Mouse (Mus musculus): ENCODE results near the gene Sctr. TPM values are rescaled to one million over a fixed set of nuclear protein-coding genes. Genes with fewer than 3 reads are reported as not detected.
A peak's percentile ranks its signal among the peaks of the same experiment; 100 is the strongest.

The Sctr gene
- total and polyA plus RNA-seq, 2 experiments, result not detected

GRCm38 (mm10) chr1:120072900-120073299, 66.2 kb downstream of the Sctr start:
- Histone ChIP-seq H3K27ac (replicated peaks; ENCODE audit: insufficient read depth, low read depth, low read length) (peak overlapping the region; percentile 92), H3K79me2 (ENCODE audit: control insufficient read depth, insufficient read depth, low read length) (peaks cover 19% of the 10 kb centered on the region; the same call in 1 of the 2 replicates), H3K27me3 (ENCODE audit: control insufficient read depth, insufficient read depth, low read length) (no peaks in the 10 kb centered on the region), H3K9ac (ENCODE audit: low read depth, low read length) (peak overlapping the region; percentile 78), H3K4me1 (ENCODE audit: control insufficient read depth, insufficient read depth, low read length) (peaks cover 35% of the 10 kb centered on the region), H3K4me3 (ENCODE audit: insufficient read depth, low read depth, low read length) (peak overlapping the region; percentile 72), H3K36me3 (ENCODE audit: control insufficient read depth, insufficient read depth, low read length) (peaks cover under 1% of the 10 kb centered on the region; the same call in 1 of the 2 replicates)
- 3% methylated on average over 16 of the region's 16 CpGs for WGBS
- peak; percentile 97 for DNase-seq (ENCODE audit: extremely low read depth, low read depth, low spot score)
- TF ChIP-seq CTCF (IDR thresholded peaks at IDR 0.05; ENCODE audit: low read depth, low read length), result no peak
- no peak for TF ChIP-seq POLR2A (IDR thresholded peaks at IDR 0.05; ENCODE audit: extremely low read depth, insufficient read depth, low read length)

DNA sequence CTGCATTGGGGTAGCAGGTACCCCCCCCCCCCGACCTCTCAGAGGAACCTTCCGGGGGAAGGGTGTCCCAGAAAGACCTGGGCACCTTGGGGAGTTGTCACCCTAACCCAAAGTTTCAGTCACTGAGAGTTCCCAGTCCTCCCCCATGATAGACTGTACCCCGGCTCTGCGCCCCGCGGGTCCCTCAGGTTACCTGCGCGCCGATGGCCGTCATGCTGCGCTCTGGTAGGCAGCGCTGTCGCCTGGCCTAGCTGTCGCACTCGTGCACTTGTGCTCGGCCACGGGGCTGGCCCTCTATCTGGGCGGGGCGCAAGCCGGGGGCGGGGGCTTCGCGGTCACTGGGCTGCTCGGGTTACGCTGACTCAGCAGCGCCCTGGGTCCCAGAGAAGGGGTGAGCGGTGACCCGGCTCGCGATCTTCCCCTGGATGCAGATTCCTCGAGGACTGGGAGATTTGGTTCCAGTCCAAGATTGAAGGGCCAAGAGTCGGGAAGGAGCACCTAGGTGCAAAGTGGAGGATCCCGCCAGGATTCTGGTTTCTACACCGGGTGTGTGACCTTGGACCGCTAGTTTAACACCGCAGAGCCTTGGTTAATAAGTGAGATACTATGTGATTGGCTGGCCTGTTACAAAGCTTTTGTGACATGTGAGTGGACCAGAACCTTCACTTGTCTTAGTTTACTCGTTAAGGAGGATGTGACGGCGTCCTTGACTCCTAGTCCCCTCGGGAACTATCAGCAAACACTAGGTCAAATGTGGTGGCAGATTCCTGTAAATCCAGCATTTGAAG, 67.0 kb downstream of the Sctr start, which contains the start of gene Tmem37:
TSS of gene Tmem37 (minus strand) at position 556 of the 788 bp plus-strand sequence.
- Histone ChIP-seq H3K79me2 (ENCODE audit: control insufficient read depth, insufficient read depth, low read length) (peaks cover 19% of the 10 kb centered on the region; the same call in 1 of the 2 replicates), H3K27ac (replicated peaks; ENCODE audit: insufficient read depth, low read depth, low read length) (peak within 1 kb of the TSS; percentile 92), H3K36me3 (ENCODE audit: control insufficient read depth, insufficient read depth, low read length) (no peaks in the 10 kb centered on the region), H3K9ac (ENCODE audit: low read depth, low read length) (peak within 1 kb of the TSS; percentile 78), H3K4me1 (ENCODE audit: control insufficient read depth, insufficient read depth, low read length) (peaks cover 33% of the 10 kb centered on the region), H3K27me3 (ENCODE audit: control insufficient read depth, insufficient read depth, low read length) (no peaks in the 10 kb centered on the region), H3K4me3 (ENCODE audit: insufficient read depth, low read depth, low read length) (peak within 1 kb of the TSS; percentile 72)
- TF ChIP-seq CTCF (IDR thresholded peaks at IDR 0.05; ENCODE audit: low read depth, low read length) (no peak), POLR2A (IDR thresholded peaks at IDR 0.05; ENCODE audit: extremely low read depth, insufficient read depth, low read length) (peak; percentile 84)
- DNase-seq (ENCODE audit: extremely low read depth, low read depth, low spot score), result peak; percentile 76
- 2% methylated on average over 40 of the region's 40 CpGs for WGBS

DNA sequence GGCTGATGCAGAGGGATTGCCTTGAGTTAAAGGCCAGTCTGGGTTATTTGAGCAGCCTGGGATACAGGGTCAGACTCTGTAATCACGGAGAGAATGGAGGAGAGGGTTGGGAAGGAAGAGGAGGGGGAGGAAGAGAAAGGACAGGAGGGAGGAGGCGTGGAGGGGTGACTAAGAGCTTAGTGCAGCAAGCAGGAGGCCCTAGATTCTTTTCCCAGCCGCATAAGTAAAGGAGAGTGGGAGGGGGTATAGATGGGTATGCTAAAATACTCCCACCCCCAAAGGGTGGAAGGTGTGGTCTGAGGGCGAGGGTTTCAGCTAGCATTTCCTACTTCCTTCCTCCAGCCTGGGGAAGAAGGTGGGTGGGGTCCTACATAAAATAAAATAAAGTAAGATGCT, 67.6 kb downstream of the Sctr start:
- WGBS, result 36% methylated on average over 4 of the region's 4 CpGs
- no peaks in the 10 kb centered on the region for H3K27me3 ChIP-seq (ENCODE audit: control insufficient read depth, insufficient read depth, low read length)
- peak overlapping the region; percentile 68 for H3K27ac ChIP-seq (replicated peaks; ENCODE audit: insufficient read depth, low read depth, low read length)
- no peaks in the 10 kb centered on the region for H3K36me3 ChIP-seq (ENCODE audit: control insufficient read depth, insufficient read depth, low read length)
- H3K79me2 ChIP-seq (ENCODE audit: control insufficient read depth, insufficient read depth, low read length), result peaks cover 19% of the 10 kb centered on the region; the same call in 1 of the 2 replicates
- no peak overlapping the region for H3K9ac ChIP-seq (ENCODE audit: low read depth, low read length)
- no peak overlapping the region for H3K4me3 ChIP-seq (ENCODE audit: insufficient read depth, low read depth, low read length)
- peaks cover 31% of the 10 kb centered on the region for H3K4me1 ChIP-seq (ENCODE audit: control insufficient read depth, insufficient read depth, low read length)
- DNase-seq (ENCODE audit: extremely low read depth, low read depth, low spot score), result no peak
- TF ChIP-seq POLR2A (IDR thresholded peaks at IDR 0.05; ENCODE audit: extremely low read depth, insufficient read depth, low read length), result no peak
- TF ChIP-seq CTCF (IDR thresholded peaks at IDR 0.05; ENCODE audit: low read depth, low read length), result no peak

DNA sequence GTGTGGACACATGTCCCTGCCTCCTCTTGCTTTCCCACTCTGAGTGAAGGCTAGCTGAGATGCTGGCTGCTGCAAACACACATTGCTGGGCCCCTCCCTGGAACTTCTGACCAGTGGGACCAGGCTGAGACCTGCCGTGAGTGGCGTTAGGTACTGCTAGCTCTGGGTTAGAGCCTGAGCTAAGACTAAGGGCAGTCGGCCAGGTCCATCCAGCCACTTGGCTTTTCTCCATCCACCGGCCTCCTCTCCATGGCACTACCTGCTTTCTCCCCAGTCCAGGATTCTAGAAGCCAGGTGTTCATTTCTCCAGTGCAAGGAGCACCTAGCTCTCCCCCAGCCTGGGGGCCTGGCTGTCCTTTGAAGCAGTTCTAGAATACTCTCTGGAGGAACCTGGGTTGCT, 68.2 kb downstream of the Sctr start:
- H3K36me3 ChIP-seq (ENCODE audit: control insufficient read depth, insufficient read depth, low read length), result no peaks in the 10 kb centered on the region
- no peak overlapping the region for H3K9ac ChIP-seq (ENCODE audit: low read depth, low read length)
- 0 out of 2 replicates have a peak overlapping the region, but pooled peaks have one; percentile 11 for H3K27ac ChIP-seq (replicated peaks; ENCODE audit: insufficient read depth, low read depth, low read length)
- peaks cover 19% of the 10 kb centered on the region; the same call in 1 of the 2 replicates for H3K79me2 ChIP-seq (ENCODE audit: control insufficient read depth, insufficient read depth, low read length)
- peak; percentile 40 for DNase-seq (ENCODE audit: extremely low read depth, low read depth, low spot score)
- no peak overlapping the region for H3K4me3 ChIP-seq (ENCODE audit: insufficient read depth, low read depth, low read length)
- 32% methylated on average over 4 of the region's 4 CpGs for WGBS
- peaks cover 30% of the 10 kb centered on the region for H3K4me1 ChIP-seq (ENCODE audit: control insufficient read depth, insufficient read depth, low read length)
- TF ChIP-seq CTCF (IDR thresholded peaks at IDR 0.05; ENCODE audit: low read depth, low read length) (no peak), POLR2A (IDR thresholded peaks at IDR 0.05; ENCODE audit: extremely low read depth, insufficient read depth, low read length) (no peak)
- no peaks in the 10 kb centered on the region for H3K27me3 ChIP-seq (ENCODE audit: control insufficient read depth, insufficient read depth, low read length)

DNA sequence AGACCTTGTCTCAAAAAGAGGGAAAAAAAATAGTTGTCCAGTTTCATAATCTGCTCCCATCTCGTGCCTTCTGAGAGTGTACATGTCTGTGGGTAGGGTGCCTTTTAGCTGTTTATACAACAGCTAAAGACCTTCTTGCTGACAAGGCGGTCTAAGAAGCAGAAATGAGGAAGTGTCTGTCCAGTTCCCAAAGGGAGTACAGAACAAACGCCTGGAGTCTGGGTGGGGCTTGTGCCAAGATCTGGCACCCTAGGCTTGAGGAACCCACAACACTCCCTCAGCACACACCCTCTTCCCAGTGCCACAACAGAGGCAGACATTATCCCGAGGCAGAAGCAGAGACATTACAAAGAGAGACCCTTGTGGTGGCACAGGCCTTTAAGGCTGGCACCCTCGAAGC, 68.8 kb downstream of the Sctr start:
- Histone ChIP-seq H3K9ac (ENCODE audit: low read depth, low read length) (no peak overlapping the region), H3K4me1 (ENCODE audit: control insufficient read depth, insufficient read depth, low read length) (peaks cover 24% of the 10 kb centered on the region), H3K36me3 (ENCODE audit: control insufficient read depth, insufficient read depth, low read length) (no peaks in the 10 kb centered on the region), H3K27me3 (ENCODE audit: control insufficient read depth, insufficient read depth, low read length) (no peaks in the 10 kb centered on the region), H3K4me3 (ENCODE audit: insufficient read depth, low read depth, low read length) (no peak overlapping the region), H3K79me2 (ENCODE audit: control insufficient read depth, insufficient read depth, low read length) (peaks cover 15% of the 10 kb centered on the region; the same call in 1 of the 2 replicates), H3K27ac (replicated peaks; ENCODE audit: insufficient read depth, low read depth, low read length) (no peak overlapping the region)
- 74% methylated on average over 5 of the region's 5 CpGs for WGBS
- no peak for DNase-seq (ENCODE audit: extremely low read depth, low read depth, low spot score)
- no peak for TF ChIP-seq CTCF (IDR thresholded peaks at IDR 0.05; ENCODE audit: low read depth, low read length)
